Mouse (Mus musculus) limb, embryonic 14.5 days (tissue): Measurements from ENCODE around the gene Mlst8. TPM values are rescaled to one million over a fixed set of nuclear protein-coding genes. Genes with fewer than 3 reads are reported as not detected.

Experiments
- ATAC-seq: fragments of 200-750 bp; cut with Nextera tagmentation; 2 replicates; pipeline ENCODE4 v1.8.0; 2017; ENCODE audit warnings: low read depth, moderate number of reproducible peaks, moderate TSS enrichment; ENCODE audit not compliant: low FRiP score
- DNase-seq: peaks from one replicate; pipeline ENCODE4 v3.0.0-alpha.2; 2015; ENCODE audit warnings: low spot score
- H3K27ac ChIP-seq: fragments of 300-500 bp; sonication (generic); replicated peaks from 2 replicates; pipeline ENCODE4 v1.5.1; 2014; ENCODE audit warnings: low read depth, mild to moderate bottlenecking, low read length, moderate library complexity, mixed read lengths
- H3K27me3 ChIP-seq: fragments of 300-500 bp; sonication (generic); 2 replicates; pipeline ENCODE4 v1.6.1; 2014; ENCODE audit warnings: low read length, mixed read lengths; ENCODE audit not compliant: control insufficient read depth, insufficient read depth
- H3K36me3 ChIP-seq: fragments of 300-500 bp; sonication (generic); 2 replicates; pipeline ENCODE4 v1.6.1; 2014; ENCODE audit warnings: mild to moderate bottlenecking, low read length, moderate library complexity, mixed read lengths; ENCODE audit not compliant: control insufficient read depth, insufficient read depth
- H3K4me1 ChIP-seq: fragments of 300-500 bp; sonication (generic); 2 replicates; pipeline ENCODE4 v1.6.1; 2014; ENCODE audit warnings: antibody characterized with exemption, low read length, mixed read lengths; ENCODE audit not compliant: control insufficient read depth, insufficient read depth
- H3K4me2 ChIP-seq: fragments of 300-500 bp; sonication (generic); replicated peaks from 2 replicates; pipeline ENCODE4 v1.6.1; 2014; ENCODE audit warnings: low read depth, mild to moderate bottlenecking, low read length, moderate library complexity; ENCODE audit not compliant: severe bottlenecking
- H3K4me3 ChIP-seq: fragments of 300-500 bp; sonication (generic); replicated peaks from 2 replicates; pipeline ENCODE4 v1.5.1; 2014; ENCODE audit warnings: low read length
- H3K9ac ChIP-seq: fragments of 300-500 bp; sonication (generic); 2 replicates; pipeline ENCODE4 v1.6.1; 2014; ENCODE audit warnings: mild to moderate bottlenecking, low read depth, low read length, moderate library complexity; ENCODE audit not compliant: severe bottlenecking
- H3K9me3 ChIP-seq: fragments of 300-500 bp; sonication (generic); 2 replicates; pipeline ENCODE4 v1.6.1; 2016; ENCODE audit warnings: low read length; ENCODE audit not compliant: control insufficient read depth
- POLR2A ChIP-seq: fragments of 200-500 bp; IDR thresholded peaks from 2 replicates; pipeline ENCODE4 v1.8.0; 2012; ENCODE audit warnings: inconsistent platforms, mild to moderate bottlenecking, moderate library complexity, borderline replicate concordance; ENCODE audit not compliant: insufficient read depth, insufficient read length; ENCODE audit errors: extremely low read depth
- WGBS: fragments of 180-500 bp; shearing (Covaris S2); extraction: QIAGEN DNeasy Blood & Tissue Kit; methylation state at CpG from one replicate; pipeline ENCODE4 v1.1.7; 2014; 5-methylcytosine and 5-hydroxymethylcytosine counted together
- polyA plus RNA-seq, 2 experiments: library from polyadenylated mRNA; depleted of rRNA in 1 of 2; stranded (reverse) in 1 of 2; unstranded in 1 of 2; fragments of >200 nt; fragmentation: Nextera tagmentation in 1 of 2; extraction: Ambion mirVana in 1 of 2; gene quantifications; 2 replicates each; pipeline versions ENCODE4 v1.2.1 to v1.2.3; 2012 to 2014

Mlst8 gene
- polyA plus RNA-seq, 2 experiments: 27.8 to 46.3 TPM

DNA sequence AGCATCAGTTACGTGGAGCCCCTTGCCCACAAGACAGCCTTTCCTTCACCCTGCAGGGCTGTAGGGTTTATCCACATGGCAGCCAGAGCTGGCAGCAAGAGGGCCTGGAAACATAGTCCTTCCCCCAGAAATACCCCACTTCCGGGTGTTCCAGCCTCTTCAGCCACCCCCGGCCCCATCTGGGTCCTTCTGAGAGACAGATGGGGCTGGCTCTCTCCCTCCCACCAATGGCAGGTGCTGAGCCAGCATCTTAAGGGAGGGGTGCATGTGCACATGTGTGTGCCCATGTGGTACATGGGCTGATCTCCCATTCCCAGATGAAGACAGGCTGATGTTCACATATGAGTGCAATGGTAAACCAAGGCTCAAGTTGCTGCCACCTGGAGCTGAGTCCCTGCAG is 16.6 kb upstream of the Mlst8 start:
- Histone ChIP-seq H3K9ac (no peak overlapping the region), H3K4me1 (no peaks in the 10 kb centered on the region), H3K4me2 (no peak overlapping the region), H3K4me3 (no peak overlapping the region), H3K36me3 (peaks cover 14% of the 10 kb centered on the region; the same call in 1 of the 2 replicates), H3K27ac (no peak overlapping the region), H3K27me3 (no peaks in the 10 kb centered on the region), H3K9me3 (no peaks in the 10 kb centered on the region)
- WGBS: 78% methylated on average over 3 of the region's 3 CpGs
- no peak for TF ChIP-seq POLR2A
- DNase-seq (no peak), ATAC-seq (no peak)

DNA sequence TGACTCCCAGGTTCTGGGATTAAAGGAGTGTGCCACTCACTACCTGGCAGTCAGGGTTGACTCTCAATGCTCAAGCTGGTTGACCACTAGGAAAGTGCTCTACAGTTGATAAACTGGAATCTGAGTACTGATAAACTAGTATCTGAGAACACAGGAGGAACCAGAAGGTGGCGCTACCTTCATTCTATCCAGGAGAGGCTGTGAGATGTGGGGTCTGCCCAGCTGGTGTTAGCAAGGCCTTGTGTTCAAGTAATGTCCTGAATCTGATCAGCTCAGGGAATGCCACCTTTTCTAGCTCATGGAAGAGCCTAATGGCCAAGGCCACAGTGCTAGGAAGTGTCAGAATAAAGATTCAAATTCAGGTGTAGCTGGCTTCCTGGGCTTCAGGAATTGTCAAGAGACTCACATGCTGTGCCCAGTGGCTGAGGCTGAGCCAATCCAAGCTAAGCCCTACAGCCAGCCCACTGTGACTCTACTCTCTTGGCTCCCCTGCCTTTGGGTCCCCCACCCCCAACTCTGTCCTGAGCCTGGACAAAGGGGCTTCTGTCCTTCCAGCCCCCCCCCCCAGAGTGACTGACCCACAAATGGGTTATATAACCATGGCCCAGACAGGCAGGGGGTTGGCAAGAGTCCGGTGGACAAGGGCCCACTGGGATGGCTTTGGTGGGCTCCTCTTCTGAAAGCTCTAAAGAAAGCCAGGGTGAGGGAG is 15.9 kb upstream of the Mlst8 start:
- no peaks in the 10 kb centered on the region for H3K9me3 ChIP-seq
- ATAC-seq: no peak
- H3K4me2 ChIP-seq: no peak overlapping the region
- no peak overlapping the region for H3K9ac ChIP-seq
- DNase-seq: peak; percentile 77
- H3K4me3 ChIP-seq: no peak overlapping the region
- H3K36me3 ChIP-seq: peaks cover 14% of the 10 kb centered on the region; the same call in 1 of the 2 replicates
- no peaks in the 10 kb centered on the region for H3K27me3 ChIP-seq
- H3K27ac ChIP-seq: no peak overlapping the region
- WGBS: 35% methylated on average over 2 of the region's 2 CpGs
- no peak for TF ChIP-seq POLR2A
- no peaks in the 10 kb centered on the region for H3K4me1 ChIP-seq

DNA sequence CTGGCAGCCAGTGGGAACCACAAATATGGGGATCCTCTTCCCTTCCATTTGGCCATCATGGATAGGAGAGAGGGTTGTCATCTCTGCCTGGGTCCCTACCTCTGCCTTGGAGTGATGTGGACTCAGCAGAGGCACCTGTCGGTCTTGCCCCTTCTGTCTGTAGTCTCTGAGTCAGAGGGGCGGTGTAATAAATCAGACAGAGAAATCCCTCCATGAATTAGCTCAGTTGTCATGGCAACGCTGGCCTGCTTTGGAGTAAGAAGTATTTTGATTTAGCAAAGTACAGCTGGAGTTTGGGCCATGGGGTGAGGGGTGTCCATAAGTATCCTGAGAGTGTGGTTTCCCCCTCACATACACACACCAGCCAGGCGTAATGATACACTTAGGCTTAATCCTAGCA is 11.5 kb upstream of the Mlst8 start:
- H3K27me3 ChIP-seq: no peaks in the 10 kb centered on the region
- H3K9me3 ChIP-seq: no peaks in the 10 kb centered on the region
- no peak overlapping the region for H3K4me3 ChIP-seq
- no peaks in the 10 kb centered on the region for H3K36me3 ChIP-seq
- H3K9ac ChIP-seq: no peak overlapping the region
- DNase-seq (no peak), ATAC-seq (no peak)
- no peak for TF ChIP-seq POLR2A
- 66% methylated on average over 4 of the region's 4 CpGs for WGBS
- H3K4me1 ChIP-seq: no peaks in the 10 kb centered on the region
- no peak overlapping the region for H3K27ac ChIP-seq
- H3K4me2 ChIP-seq: no peak overlapping the region

DNA sequence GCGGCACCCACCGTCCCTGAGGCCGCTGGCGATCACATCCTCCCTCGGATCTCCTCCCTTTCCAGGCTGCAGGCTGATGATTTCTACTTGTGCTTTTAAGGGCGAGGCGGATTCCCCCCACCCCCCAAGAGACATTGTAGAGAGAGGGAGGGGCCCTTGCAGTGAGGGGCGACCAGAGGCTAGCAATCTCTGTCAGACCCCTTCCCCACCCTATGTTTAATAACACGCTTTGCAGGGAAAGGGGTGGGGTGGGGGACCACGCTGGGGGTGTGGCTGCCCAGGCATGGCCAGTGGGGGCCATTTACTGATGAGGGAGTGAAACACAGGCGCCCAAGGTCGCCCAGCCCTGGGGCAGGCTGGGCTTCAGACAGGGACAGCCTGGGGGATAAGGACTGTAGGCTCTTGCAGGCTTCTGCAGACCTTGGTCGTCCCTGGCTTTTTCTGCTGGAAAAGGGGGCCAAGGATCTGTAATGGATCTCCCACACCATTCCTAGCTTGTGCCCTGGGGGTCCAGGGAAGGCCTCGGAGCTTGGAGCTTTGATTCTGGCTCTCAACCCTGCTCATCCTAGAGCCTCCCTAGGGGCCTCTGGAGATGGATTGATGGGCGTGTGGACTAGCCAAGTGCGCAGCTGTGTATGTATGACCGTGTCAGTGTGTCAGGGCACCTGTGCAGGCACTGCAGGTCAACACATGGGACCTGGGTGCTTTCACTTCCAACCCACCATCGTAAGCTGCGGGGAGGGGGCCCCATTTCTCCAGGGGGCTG is 10.6 kb upstream of the Mlst8 start:
- Histone ChIP-seq H3K4me1 (no peaks in the 10 kb centered on the region), H3K36me3 (no peaks in the 10 kb centered on the region), H3K9ac (peak overlapping the region; percentile 73), H3K27me3 (no peaks in the 10 kb centered on the region), H3K9me3 (no peaks in the 10 kb centered on the region), H3K4me2 (peak overlapping the region; percentile 97), H3K4me3 (peak overlapping the region; percentile 71), H3K27ac (no peak overlapping the region)
- DNase-seq (no peak), ATAC-seq (0 out of 2 replicates have a peak, but pooled peaks have one; percentile 12)
- TF ChIP-seq POLR2A: no peak
- 24% methylated on average over 13 of the region's 19 CpGs for WGBS

DNA sequence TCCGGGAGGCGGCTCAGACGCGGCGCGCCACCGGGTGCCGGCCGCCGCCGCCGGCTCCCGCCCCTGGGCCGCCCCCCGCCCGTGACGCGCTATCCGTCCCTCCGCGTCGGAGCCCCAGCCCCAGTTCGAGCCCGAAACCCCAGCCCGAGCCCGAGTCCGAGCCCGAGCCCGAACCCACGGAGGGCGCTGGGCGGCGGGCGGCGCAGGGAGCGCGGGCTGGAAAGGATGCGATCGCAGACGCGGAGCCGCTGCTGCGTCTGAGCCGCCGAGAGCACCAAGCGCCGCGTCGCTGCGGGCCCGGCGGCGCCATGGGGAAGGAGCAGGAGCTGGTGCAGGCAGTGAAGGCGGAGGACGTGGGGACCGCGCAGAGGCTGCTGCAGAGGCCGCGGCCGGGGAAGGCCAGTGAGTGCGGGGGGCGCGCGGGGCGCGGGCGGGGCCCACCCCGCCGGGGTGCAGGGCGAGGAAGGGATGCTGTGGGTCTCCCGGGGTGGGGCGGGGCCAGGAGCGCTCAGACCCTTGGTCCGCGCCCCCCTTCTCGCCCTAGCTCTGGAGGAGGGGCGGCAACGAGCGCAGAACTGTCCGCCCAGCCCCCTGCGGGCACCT is 9.9 kb upstream of the Mlst8 start:
- Histone ChIP-seq H3K9ac (peak overlapping the region; percentile 73), H3K36me3 (no peaks in the 10 kb centered on the region), H3K4me2 (peak overlapping the region; percentile 97), H3K9me3 (no peaks in the 10 kb centered on the region), H3K4me1 (no peaks in the 10 kb centered on the region), H3K4me3 (peak overlapping the region; percentile 71), H3K27ac (no peak overlapping the region), H3K27me3 (no peaks in the 10 kb centered on the region)
- ATAC-seq (peak; percentile 70), DNase-seq (no peak)
- WGBS: 5% methylated on average over 36 of the region's 81 CpGs
- no peak for TF ChIP-seq POLR2A
